Comparison of ENCODE assay signal across 11 mouse cellular contexts in the genomic region with DNA sequence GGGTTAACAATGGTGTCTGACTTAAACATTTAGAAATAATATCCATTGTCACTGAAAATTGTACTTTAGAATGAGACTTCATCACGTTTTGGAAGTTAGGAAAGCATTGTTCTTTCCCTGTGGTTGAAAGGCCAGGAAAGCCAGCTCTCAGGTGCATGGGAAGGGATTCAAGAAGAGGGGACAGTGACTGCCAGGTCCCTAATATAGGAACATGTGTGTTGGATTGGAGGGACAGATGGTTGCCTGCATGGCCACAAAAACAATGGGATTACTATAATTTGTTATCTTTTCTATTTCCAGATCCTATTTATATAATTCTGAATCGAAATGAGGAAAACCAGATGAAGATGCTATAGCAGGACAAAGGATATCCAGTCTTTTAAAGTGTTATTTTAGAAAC.
DNase-seq lines count a peak whose midpoint lies in the region.
"Had no signal": no experiment of that assay in that cellular context is flagged by ENCODE, and none has a peak within 500 bp of the region (broad histone marks: within the 10 kb centered on the region; RNA-seq: fewer than 3 reads in every experiment).

No protein-coding gene starts in this region.

- DNase-seq in cerebellum, adult 11-12 months, result peak; percentile 47
- peak; percentile 29 for DNase-seq in cerebellum, adult 8-10 months
- peak; percentile 20 to 54 for DNase-seq in cerebellum, postnatal 14 days
- DNase-seq in layer of hippocampus, adult 18-20 months (ENCODE audit: low spot score in 2 of 2), result no peak
- no peak for DNase-seq in heart, adult 11 months
- no peak for DNase-seq in kidney, postnatal 25 days
- DNase-seq: adrenal gland, adult 2 months; forebrain, postnatal 0 days; gastrocnemius, postnatal 14 days; heart, postnatal 36 days; kidney, adult 9 months had no signal

Comparison
In these comparisons a context has a peak if more than half of its experiments do, and no peak if none do; other contexts are left out.
1. DNase-seq: peak in cerebellum, adult 11-12 months (single experiment), cerebellum, adult 8-10 months (single experiment) and cerebellum, postnatal 14 days (2 of 2); none in layer of hippocampus, adult 18-20 months (0 of 2), heart, adult 11 months (single experiment) and kidney, postnatal 25 days (0 of 2).